Mouse (Mus musculus) hindbrain, embryonic 10.5 days (tissue): Measurements from ENCODE around the gene Foxj3. TPM values are rescaled to one million over a fixed set of nuclear protein-coding genes. Genes with fewer than 3 reads are reported as not detected.
"Not testable (repeated sequence)": the region's sequence is repeated elsewhere in the genome, so short reads cannot be mapped to it uniquely, and the experiment has no call there.

Source experiments
- DNase-seq: peaks from one replicate; pipeline ENCODE4 v3.0.0-alpha.2; 2017; ENCODE audit warnings: low spot score
- H3K27ac ChIP-seq: fragments of 300-500 bp; sonication (generic); 2 replicates; pipeline ENCODE4 v1.5.1; 2016; ENCODE audit warnings: mild to moderate bottlenecking, moderate library complexity
- H3K27me3 ChIP-seq: fragments of 300-500 bp; sonication (generic); 2 replicates; pipeline ENCODE4 v1.6.1; 2016; ENCODE audit warnings: mild to moderate bottlenecking; ENCODE audit not compliant: poor library complexity, insufficient read depth, severe bottlenecking
- H3K36me3 ChIP-seq: fragments of 300-500 bp; sonication (generic); 2 replicates; pipeline ENCODE4 v1.6.1; 2016; ENCODE audit warnings: mild to moderate bottlenecking, moderate library complexity
- H3K4me1 ChIP-seq: fragments of 300-500 bp; sonication (generic); replicated peaks from 2 replicates; pipeline ENCODE4 v1.6.1; 2016; ENCODE audit warnings: mild to moderate bottlenecking
- H3K4me3 ChIP-seq: fragments of 300-500 bp; sonication (generic); 2 replicates; pipeline ENCODE4 v1.5.1; 2016; ENCODE audit warnings: mild to moderate bottlenecking, moderate library complexity
- H3K9me3 ChIP-seq: fragments of 300-500 bp; sonication (generic); 2 replicates; pipeline ENCODE4 v1.6.1; 2016; ENCODE audit warnings: mild to moderate bottlenecking, moderate library complexity
- WGBS: fragments of 180-500 bp; shearing (Covaris S2); methylation state at CpG from one replicate; pipeline ENCODE4 v1.1.7; 2016; 5-methylcytosine and 5-hydroxymethylcytosine counted together
- polyA plus RNA-seq: library from polyadenylated mRNA; unstranded; fragments of >200 nt; fragmentation: Nextera tagmentation; extraction: Ambion mirVana; gene quantifications from 2 replicates; pipeline ENCODE4 v1.2.1, GENCODE M21; 2016

The Foxj3 gene
- 17.7 and 19.5 TPM in 2 replicates for polyA plus RNA-seq

GRCm38 (mm10) chr4:119536615-119537014 is at the start of gene Foxj3:
Foxj3 (plus strand) TSS chr4:119537004.
- H3K9me3 ChIP-seq, H3K4me3 ChIP-seq, H3K27me3 ChIP-seq, H3K36me3 ChIP-seq, H3K27ac ChIP-seq, DNase-seq: not testable (repeated sequence)
- 88% methylated on average over 4 of the region's 4 CpGs for WGBS
- H3K4me1 ChIP-seq = peaks cover 17% of the 10 kb centered on the region

GRCm38 (mm10) chr4:119489666-119490065 is 47.1 kb upstream of the Foxj3 start:
- 90% methylated on average over 10 of the region's 10 CpGs for WGBS
- Histone ChIP-seq H3K36me3 (no peaks in the 10 kb centered on the region), H3K4me1 (peaks cover 13% of the 10 kb centered on the region), H3K27me3 (peaks cover 40% of the 10 kb centered on the region), H3K4me3 (no peak overlapping the region), H3K27ac (no peak overlapping the region), H3K9me3 (no peaks in the 10 kb centered on the region)
- DNase-seq = no peak

- peaks cover 46% of the 10 kb centered on the region for H3K27me3 ChIP-seq
- 74% methylated on average over 3 of the region's 3 CpGs for WGBS
- no peak overlapping the region for H3K27ac ChIP-seq
- no peaks in the 10 kb centered on the region for H3K36me3 ChIP-seq
- H3K4me3 ChIP-seq = no peak overlapping the region
- no peaks in the 10 kb centered on the region for H3K9me3 ChIP-seq
- peak; percentile 35 for DNase-seq
- peaks cover 13% of the 10 kb centered on the region for H3K4me1 ChIP-seq
Measured at GRCm38 (mm10) chr4:119490806-119491205, 46.0 kb upstream of the Foxj3 start.

DNA sequence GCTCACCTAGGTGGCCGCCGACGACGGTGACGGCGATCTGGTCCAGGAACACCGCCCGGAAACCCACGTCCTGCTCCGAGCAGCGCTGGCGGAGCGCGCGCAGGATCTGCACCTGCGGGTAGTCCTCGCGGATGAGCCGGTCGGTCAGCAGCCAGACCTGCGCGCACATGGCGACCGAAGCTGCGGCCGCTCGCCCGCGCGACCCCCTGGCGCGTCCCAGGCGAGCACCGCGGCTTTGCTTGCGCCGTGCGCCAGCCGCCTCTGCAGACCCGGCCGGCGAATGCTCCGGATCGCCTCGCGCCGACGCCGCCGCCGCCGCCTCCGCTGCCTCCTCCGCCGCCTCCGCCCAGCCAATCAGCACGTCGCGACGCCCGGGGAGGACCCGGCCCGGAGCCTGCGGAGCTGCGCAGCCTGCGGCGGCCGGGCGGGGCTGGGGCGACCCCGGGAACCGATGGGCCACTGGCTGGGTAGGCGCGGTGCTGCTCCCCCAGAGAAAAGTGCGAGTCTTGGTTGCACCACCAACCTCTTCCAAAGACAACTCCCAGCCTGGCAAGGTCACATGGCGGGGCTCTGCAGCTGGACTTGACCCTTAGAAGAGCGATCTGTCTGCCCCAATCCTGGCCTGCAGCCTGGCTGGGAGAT is 44.4 kb upstream of the Foxj3 start, which contains the start of gene Rimkla:
Rimkla (minus strand) TSS at position 338 of the 642 bp plus-strand sequence.
- Histone ChIP-seq H3K27me3 (peaks cover 46% of the 10 kb centered on the region), H3K36me3 (no peaks in the 10 kb centered on the region), H3K27ac (peak within 1 kb of the TSS; percentile 86), H3K4me3 (peak within 1 kb of the TSS; percentile 72), H3K9me3 (no peaks in the 10 kb centered on the region), H3K4me1 (peaks cover 13% of the 10 kb centered on the region)
- DNase-seq = peak; percentile 80
- under 1% methylated on average over 77 of the region's 77 CpGs for WGBS

GRCm38 (mm10) chr4:119492933-119493327 is 43.9 kb upstream of the Foxj3 start:
- Histone ChIP-seq H3K9me3 (no peaks in the 10 kb centered on the region), H3K4me3 (peak overlapping the region; percentile 72), H3K36me3 (no peaks in the 10 kb centered on the region), H3K27me3 (peaks cover 46% of the 10 kb centered on the region), H3K27ac (peak overlapping the region; percentile 86), H3K4me1 (peaks cover 13% of the 10 kb centered on the region)
- 35% methylated on average over 10 of the region's 10 CpGs for WGBS
- DNase-seq = no peak

DNA sequence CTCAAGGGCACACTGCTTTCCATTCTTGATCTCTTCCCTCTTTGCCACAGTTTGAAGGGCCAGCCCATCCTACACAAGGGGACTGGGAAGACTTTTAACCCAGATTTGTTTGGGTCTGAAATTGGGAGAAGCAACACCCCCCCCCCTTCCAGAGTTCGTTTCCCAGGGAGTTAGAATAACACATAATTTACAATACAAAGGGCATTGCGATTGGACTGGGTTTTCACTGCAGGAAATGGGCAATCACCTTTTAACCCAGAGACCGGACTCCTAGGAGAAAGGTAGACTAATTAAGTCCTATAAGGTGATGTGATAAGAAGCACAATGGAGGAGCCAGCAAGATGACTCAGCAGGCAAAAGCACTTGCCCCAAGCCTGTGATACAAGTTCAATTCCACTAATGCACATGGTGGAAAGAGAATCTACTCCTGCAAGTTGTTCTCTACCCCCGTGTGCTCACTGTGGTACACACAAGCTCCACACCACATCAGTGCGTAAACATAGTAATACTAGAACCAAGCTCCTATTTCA is 38.4 kb upstream of the Foxj3 start:
- H3K4me3 ChIP-seq = no peak overlapping the region
- DNase-seq = no peak
- H3K27ac ChIP-seq = no peak overlapping the region
- WGBS = 67% methylated on average over 5 of the region's 5 CpGs
- H3K27me3 ChIP-seq = peaks cover 19% of the 10 kb centered on the region
- no peaks in the 10 kb centered on the region for H3K36me3 ChIP-seq
- no peaks in the 10 kb centered on the region for H3K4me1 ChIP-seq
- no peaks in the 10 kb centered on the region for H3K9me3 ChIP-seq

- Histone ChIP-seq H3K36me3 (no peaks in the 10 kb centered on the region), H3K9me3 (no peaks in the 10 kb centered on the region), H3K4me1 (no peaks in the 10 kb centered on the region), H3K27me3 (no peaks in the 10 kb centered on the region), H3K27ac (no peak overlapping the region), H3K4me3 (no peak overlapping the region)
- no peak for DNase-seq
- 69% methylated on average over 2 of the region's 2 CpGs for WGBS
Measured at GRCm38 (mm10) chr4:119511591-119511990, 25.2 kb upstream of the Foxj3 start.

DNA sequence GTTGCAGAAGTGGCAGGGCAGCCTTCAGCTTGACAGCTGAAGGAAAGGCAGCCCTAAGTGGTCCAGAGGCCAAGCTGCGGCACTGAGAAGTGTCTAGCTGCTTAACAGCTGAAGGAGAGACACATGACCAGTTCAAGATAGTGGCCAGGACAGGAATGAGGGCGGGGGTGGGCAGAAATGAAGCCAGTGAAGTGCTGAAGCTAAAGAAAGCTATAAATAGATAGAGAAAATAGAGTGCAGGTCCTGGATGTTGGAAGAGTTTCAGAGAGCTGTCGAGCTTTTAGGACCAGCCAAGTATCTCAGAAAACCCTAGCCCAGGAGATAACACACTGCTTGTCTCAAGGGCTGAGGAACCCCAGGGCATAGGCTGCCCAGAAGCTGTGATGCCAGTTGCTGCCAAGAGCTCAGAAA is 24.1 kb upstream of the Foxj3 start:
- Histone ChIP-seq H3K4me3 (no peak overlapping the region), H3K4me1 (no peaks in the 10 kb centered on the region), H3K36me3 (no peaks in the 10 kb centered on the region), H3K27ac (no peak overlapping the region), H3K9me3 (no peaks in the 10 kb centered on the region), H3K27me3 (no peaks in the 10 kb centered on the region)
- DNase-seq = no peak
- 77% methylated on average over 3 of the region's 3 CpGs for WGBS

DNA sequence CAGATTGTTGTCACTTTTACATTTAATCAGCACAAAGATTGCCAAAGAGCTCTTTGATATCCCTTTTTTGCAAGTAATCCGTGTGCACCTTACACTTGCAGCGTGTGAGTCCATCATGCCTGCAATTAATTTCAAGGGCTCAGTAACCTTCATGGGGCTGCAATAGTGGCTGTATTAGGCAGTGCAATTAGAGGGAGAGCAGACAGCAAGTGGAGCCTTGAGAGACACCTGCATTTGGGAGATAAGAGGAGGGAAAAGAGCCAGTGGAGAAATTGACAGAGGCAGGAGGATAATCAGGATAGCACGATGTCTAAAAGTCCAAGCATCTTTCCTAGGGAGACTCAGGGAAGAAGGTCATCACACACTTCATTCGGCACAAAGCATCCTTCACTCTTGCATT is 13.2 kb upstream of the Foxj3 start:
- no peak overlapping the region for H3K27ac ChIP-seq

GRCm38 (mm10) chr4:119524010-119524409 is 12.8 kb upstream of the Foxj3 start:
- no peak for DNase-seq
- 81% methylated on average over 1 of the region's 1 CpGs for WGBS
- no peaks in the 10 kb centered on the region for H3K36me3 ChIP-seq
- H3K27ac ChIP-seq = no peak overlapping the region
- H3K4me1 ChIP-seq = peaks cover 6% of the 10 kb centered on the region; the same call in 1 of the 2 replicates
- H3K27me3 ChIP-seq = no peaks in the 10 kb centered on the region
- H3K9me3 ChIP-seq = no peaks in the 10 kb centered on the region
- no peak overlapping the region for H3K4me3 ChIP-seq

More for the DNA sequence above, 13.2 kb upstream of the Foxj3 start:
- H3K9me3 ChIP-seq = no peaks in the 10 kb centered on the region
- no peak for DNase-seq
- H3K36me3 ChIP-seq = no peaks in the 10 kb centered on the region
- 84% methylated on average over 4 of the region's 4 CpGs for WGBS
- no peaks in the 10 kb centered on the region for H3K27me3 ChIP-seq
- no peak overlapping the region for H3K4me3 ChIP-seq
- H3K4me1 ChIP-seq = peaks cover 6% of the 10 kb centered on the region; the same call in 1 of the 2 replicates

- H3K9me3 ChIP-seq = no peaks in the 10 kb centered on the region
- no peak for DNase-seq
- H3K4me3 ChIP-seq = no peak overlapping the region
- H3K27me3 ChIP-seq = no peaks in the 10 kb centered on the region
- peaks cover 6% of the 10 kb centered on the region; the same call in 1 of the 2 replicates for H3K4me1 ChIP-seq
- no peaks in the 10 kb centered on the region for H3K36me3 ChIP-seq
- WGBS = 83% methylated on average over 2 of the region's 2 CpGs
- no peak overlapping the region for H3K27ac ChIP-seq
Measured at GRCm38 (mm10) chr4:119524466-119524865, 12.3 kb upstream of the Foxj3 start.

DNA sequence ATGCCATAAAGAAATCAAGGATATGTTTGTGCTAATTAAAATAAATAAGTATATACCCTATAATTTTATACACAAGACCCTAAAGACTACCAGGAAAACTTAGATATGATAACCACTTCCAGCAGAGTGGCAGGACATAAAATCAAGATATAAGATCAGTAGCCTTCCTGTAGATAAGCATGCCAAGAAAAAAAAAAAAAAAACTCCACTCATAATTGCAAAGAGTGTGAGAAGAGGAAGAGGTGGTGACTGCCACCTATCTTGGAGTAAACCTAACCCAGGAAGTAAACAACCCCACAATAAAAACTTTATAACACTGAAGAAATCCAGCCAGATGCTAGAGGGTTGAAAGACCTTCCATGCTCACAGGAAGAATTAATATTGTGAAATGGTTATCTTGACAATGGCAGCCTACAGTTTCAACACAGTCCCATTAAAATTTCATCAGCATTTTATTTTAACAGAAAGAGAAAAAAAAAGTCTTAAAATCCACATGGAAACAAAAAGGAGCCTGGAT is 10.4 kb upstream of the Foxj3 start:
- H3K27me3 ChIP-seq = no peaks in the 10 kb centered on the region

DNA sequence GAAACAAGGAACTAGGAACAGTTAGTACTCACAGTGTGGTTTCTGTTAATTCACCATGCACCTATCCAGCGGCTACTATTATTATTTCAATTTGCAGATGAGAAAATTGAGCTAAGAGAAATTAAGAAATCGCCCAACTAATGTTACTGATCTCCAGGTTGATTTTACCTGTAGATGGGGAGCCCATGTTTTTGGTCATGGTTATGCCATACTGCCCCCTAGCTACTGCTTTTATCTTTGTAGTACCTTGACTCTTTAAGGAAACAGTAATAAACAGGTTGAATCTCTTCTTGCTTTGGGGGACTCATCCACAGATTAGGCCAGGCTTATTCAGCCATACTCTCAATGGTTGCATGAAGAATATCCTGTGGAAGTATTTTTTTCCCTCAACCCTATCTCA is 5.0 kb upstream of the Foxj3 start:
- 65% methylated on average over 2 of the region's 2 CpGs for WGBS
- H3K4me1 ChIP-seq = no peaks in the 10 kb centered on the region
- no peaks in the 10 kb centered on the region for H3K27me3 ChIP-seq
- no peak for DNase-seq
- no peaks in the 10 kb centered on the region for H3K36me3 ChIP-seq
- no peak overlapping the region for H3K4me3 ChIP-seq
- H3K9me3 ChIP-seq = no peaks in the 10 kb centered on the region
- no peak overlapping the region for H3K27ac ChIP-seq

More for the DNA sequence above, 10.4 kb upstream of the Foxj3 start:
- H3K9me3 ChIP-seq = no peaks in the 10 kb centered on the region
- no peak overlapping the region for H3K27ac ChIP-seq
- H3K4me1 ChIP-seq = peaks cover 6% of the 10 kb centered on the region; the same call in 1 of the 2 replicates
- H3K4me3 ChIP-seq = no peak overlapping the region
- H3K36me3 ChIP-seq = no peaks in the 10 kb centered on the region
- DNase-seq = no peak
